Mouse (Mus musculus) liver, adult 2 months (tissue): Measurements from ENCODE around the gene Kif17. TPM values are rescaled to one million over a fixed set of nuclear protein-coding genes. Genes with fewer than 3 reads are reported as not detected.

Experiments used
- DNase-seq: peaks from one replicate; pipeline ENCODE4 v3.0.0-alpha.2; 2011; ENCODE audit warnings: low read depth, low spot score; ENCODE audit errors: extremely low read depth
- H3K27ac ChIP-seq: fragments of 200-500 bp; replicated peaks from 2 replicates; pipeline ENCODE4 v1.5.1; 2012; ENCODE audit warnings: low read depth, mild to moderate bottlenecking, control low read depth, inconsistent platforms, low read length; ENCODE audit not compliant: insufficient read depth
- H3K27me3 ChIP-seq: fragments of 200-500 bp; 2 replicates; pipeline ENCODE4 v1.6.1; 2012; ENCODE audit warnings: mild to moderate bottlenecking, moderate library complexity, low read length, inconsistent platforms; ENCODE audit not compliant: control insufficient read depth, insufficient read depth
- H3K36me3 ChIP-seq: fragments of 200-500 bp; 2 replicates; pipeline ENCODE4 v1.6.1; 2012; ENCODE audit warnings: low read length, inconsistent platforms; ENCODE audit not compliant: control insufficient read depth, insufficient read depth
- H3K4me1 ChIP-seq: fragments of 200-500 bp; 2 replicates; pipeline ENCODE4 v1.6.1; 2011; ENCODE audit warnings: low read length; ENCODE audit not compliant: control insufficient read depth, insufficient read depth
- H3K4me3 ChIP-seq: fragments of 200-500 bp; 2 replicates; pipeline ENCODE4 v1.5.1; 2011; ENCODE audit warnings: low read depth, mild to moderate bottlenecking, control low read depth, low read length, moderate library complexity; ENCODE audit not compliant: insufficient read depth
- H3K79me2 ChIP-seq: fragments of 200-500 bp; 2 replicates; pipeline ENCODE4 v1.6.1; 2012; ENCODE audit warnings: inconsistent platforms, mild to moderate bottlenecking, low read length, moderate library complexity; ENCODE audit not compliant: control insufficient read depth, insufficient read depth
- H3K9ac ChIP-seq: fragments of 200-500 bp; 2 replicates; pipeline ENCODE4 v1.6.1; 2012; ENCODE audit warnings: low read depth, mild to moderate bottlenecking, control low read depth, inconsistent platforms, low read length
- CTCF ChIP-seq: fragments of 200-500 bp; IDR thresholded peaks from 2 replicates; pipeline ENCODE4 v1.5.1; 2011; ENCODE audit warnings: low read depth, low read length, control low read depth
- POLR2A ChIP-seq: fragments of 200-500 bp; IDR thresholded peaks from 2 replicates; pipeline ENCODE4 v1.6.1; 2011; ENCODE audit warnings: low read length, control low read depth; ENCODE audit not compliant: insufficient read depth; ENCODE audit errors: extremely low read depth
- WGBS: fragments of 180-500 bp; shearing (Covaris S2); methylation state at CpG from one replicate; pipeline ENCODE4 v1.1.7; 2018; 5-methylcytosine and 5-hydroxymethylcytosine counted together
- polyA plus RNA-seq: library from polyadenylated mRNA; depleted of rRNA; stranded (reverse); fragments of >200 nt; gene quantifications from 2 replicates; pipeline ENCODE4 v1.2.3, GENCODE M21; 2012; rRNA removed
- total RNA-seq: library from RNA; depleted of rRNA; stranded (reverse); fragments of >200 nt; gene quantifications from 2 replicates; pipeline ENCODE4 v1.2.3, GENCODE M21; 2014; rRNA removed

The Kif17 gene
- total RNA-seq (under 0.01 and 0.13 TPM in 2 replicates), polyA plus RNA-seq (0.06 and 0.12 TPM in 2 replicates)

DNA sequence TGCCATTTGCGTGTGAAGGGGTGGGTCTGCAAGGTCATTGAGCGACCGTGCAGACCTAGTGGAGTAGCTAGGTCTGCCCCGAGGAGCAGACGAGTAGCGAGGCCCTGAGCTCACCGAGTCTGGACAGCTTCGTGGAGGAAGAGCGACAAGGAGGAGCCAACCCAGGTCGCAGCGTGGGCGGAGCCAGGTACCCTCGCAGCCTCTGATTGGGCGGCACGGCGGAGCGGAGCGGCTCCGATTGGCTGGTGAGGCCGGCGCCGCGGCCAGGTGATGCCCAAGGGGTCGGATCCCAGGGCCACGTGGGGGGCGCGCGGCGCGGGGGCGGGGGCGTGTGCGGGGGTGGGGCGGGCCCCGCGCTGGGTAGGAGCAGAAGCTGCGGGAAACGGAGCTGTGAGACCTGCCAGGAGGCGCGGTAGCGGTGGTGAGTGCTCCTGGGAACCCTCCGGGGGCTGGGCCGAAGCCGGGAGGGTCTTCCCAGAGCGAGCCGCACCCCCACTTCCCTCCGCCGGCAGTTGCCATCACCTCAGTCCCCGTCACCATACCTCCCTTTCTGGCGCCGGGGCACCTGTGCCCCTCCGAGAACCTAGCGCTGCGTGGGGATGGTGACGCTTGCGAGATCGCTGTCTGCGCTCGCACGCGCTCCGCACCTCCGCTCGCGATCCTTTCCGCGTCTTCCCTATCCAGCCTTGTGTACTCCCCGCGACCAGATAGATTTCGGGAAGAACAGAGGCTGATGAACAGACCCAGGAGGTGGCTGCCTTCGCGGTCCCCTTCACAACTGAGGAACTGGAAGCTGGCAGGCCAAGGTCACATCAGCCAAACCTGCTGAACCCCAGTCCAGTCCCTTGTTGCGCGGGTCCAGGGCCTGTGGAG is at the start of gene Kif17, which contains the start of gene Sh2d5:
Kif17 (plus strand) TSS at position 348 of the 873 bp plus-strand sequence.
Sh2d5 (plus strand) TSS at position 316 of the 873 bp plus-strand sequence.
- Histone ChIP-seq H3K4me3 (peak within 1 kb of the TSS; percentile 16; the same call in 1 of the 2 replicates), H3K4me1 (no peaks in the 10 kb centered on the region), H3K27ac (no peak within 1 kb of the TSS), H3K36me3 (peaks cover 3% of the 10 kb centered on the region; the same call in 1 of the 2 replicates), H3K9ac (no peak within 1 kb of the TSS), H3K27me3 (peaks cover 8% of the 10 kb centered on the region; the same call in 1 of the 2 replicates), H3K79me2 (no peaks in the 10 kb centered on the region)
- 2% methylated on average over 74 of the region's 74 CpGs for WGBS
- TF ChIP-seq POLR2A = no peak
- no peak for TF ChIP-seq CTCF
- no peak for DNase-seq

DNA sequence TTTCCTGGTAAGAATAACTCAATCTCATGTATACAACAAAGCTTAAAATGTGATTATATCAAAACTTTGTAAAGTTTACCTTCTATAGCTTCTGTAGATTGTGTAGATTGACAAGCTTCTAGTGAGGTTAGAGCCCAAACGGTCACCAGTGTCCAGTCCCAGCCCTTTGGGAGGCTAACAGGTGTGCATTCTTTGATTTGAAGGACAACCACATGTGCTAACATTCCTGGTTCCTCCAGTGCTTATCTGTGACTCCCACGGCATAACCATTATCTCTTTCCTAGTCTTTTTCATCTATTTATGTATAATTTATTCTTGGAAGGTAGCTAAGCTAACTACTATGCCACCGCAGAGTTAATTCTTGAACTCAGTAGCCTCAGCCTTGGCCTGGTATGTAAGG is 49.5 kb upstream of the Kif17 start:
- no peak for DNase-seq
- no peaks in the 10 kb centered on the region for H3K27me3 ChIP-seq
- peaks cover 32% of the 10 kb centered on the region for H3K36me3 ChIP-seq
- WGBS = 58% methylated on average over 3 of the region's 3 CpGs
- peaks cover 7% of the 10 kb centered on the region for H3K4me1 ChIP-seq
- H3K27ac ChIP-seq = peak overlapping the region; percentile 37; the same call in 1 of the 2 replicates
- H3K9ac ChIP-seq = no peak overlapping the region
- no peaks in the 10 kb centered on the region for H3K79me2 ChIP-seq
- no peak overlapping the region for H3K4me3 ChIP-seq
- TF ChIP-seq CTCF = no peak
- TF ChIP-seq POLR2A = no peak

DNA sequence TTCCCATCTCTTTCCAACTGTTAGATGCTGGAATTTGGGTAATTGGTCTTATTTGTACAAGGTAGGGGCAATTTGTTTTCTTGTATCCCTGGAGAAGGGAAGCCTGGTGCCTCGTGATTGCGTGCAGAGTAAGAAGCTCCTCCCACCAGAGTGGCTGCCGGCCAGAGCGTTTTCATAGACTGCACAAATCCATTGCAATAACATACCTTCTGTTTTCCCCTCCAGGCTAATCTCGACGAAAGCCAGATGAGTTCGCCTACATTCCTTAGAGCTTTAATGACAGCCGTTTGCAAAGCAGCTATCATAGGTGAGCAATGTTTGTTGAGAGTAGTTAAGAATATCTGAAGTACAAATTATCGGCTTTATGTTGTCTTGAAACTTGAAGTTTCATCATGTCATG is 48.5 kb upstream of the Kif17 start:
- DNase-seq = no peak
- Histone ChIP-seq H3K27ac (no peak overlapping the region), H3K79me2 (no peaks in the 10 kb centered on the region), H3K9ac (no peak overlapping the region), H3K4me1 (peaks cover 7% of the 10 kb centered on the region), H3K4me3 (no peak overlapping the region), H3K27me3 (no peaks in the 10 kb centered on the region), H3K36me3 (peaks cover 37% of the 10 kb centered on the region)
- 81% methylated on average over 9 of the region's 9 CpGs for WGBS
- TF ChIP-seq CTCF (no peak), POLR2A (no peak)

DNA sequence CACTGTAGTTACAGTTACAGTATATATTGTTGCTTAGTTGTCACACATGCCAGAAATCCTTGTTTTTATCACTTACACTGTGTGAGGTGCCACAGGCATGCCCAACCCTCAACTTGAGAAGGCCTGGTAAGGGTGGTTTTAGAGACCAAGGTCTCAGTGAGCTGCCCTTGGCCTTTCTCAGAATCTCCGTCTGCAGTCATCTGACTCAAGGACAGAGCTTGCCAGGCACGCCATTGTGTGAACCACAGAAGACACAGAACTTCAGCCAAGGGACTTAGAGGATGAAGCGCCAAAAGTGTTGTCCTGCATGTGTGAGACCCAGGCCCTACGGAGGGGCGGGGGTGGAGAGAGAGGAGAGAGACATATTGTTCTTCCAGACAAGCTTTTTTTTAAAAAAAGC is 40.1 kb upstream of the Kif17 start:
- Histone ChIP-seq H3K79me2 (no peaks in the 10 kb centered on the region), H3K4me3 (no peak overlapping the region), H3K27me3 (no peaks in the 10 kb centered on the region), H3K4me1 (no peaks in the 10 kb centered on the region), H3K36me3 (peaks cover 19% of the 10 kb centered on the region), H3K27ac (no peak overlapping the region), H3K9ac (no peak overlapping the region)
- WGBS = 92% methylated on average over 5 of the region's 5 CpGs
- no peak for TF ChIP-seq POLR2A
- TF ChIP-seq CTCF = no peak
- no peak for DNase-seq

DNA sequence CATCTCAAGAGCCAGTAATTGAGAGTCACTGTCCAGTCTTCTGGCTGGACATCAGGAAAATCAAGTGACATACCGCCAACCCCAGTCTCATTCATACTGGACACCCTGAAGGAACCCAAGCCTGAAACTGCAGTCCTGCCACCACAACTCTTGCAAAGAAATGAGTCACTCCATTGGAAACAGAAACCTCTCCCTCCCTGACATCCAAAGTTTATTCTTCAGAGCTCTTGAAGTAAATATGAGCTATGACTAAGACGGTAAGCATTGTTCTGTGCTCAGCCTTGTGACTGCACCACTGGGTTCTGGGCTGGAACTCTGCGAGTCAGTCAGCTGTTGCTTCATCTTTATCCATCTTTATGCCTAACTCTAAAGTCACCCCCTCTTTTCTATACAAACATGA is 36.4 kb upstream of the Kif17 start:
- Histone ChIP-seq H3K27ac (no peak overlapping the region), H3K9ac (no peak overlapping the region), H3K36me3 (no peaks in the 10 kb centered on the region), H3K27me3 (no peaks in the 10 kb centered on the region), H3K4me3 (no peak overlapping the region), H3K4me1 (peaks cover 12% of the 10 kb centered on the region), H3K79me2 (peaks cover 7% of the 10 kb centered on the region)
- WGBS = 69% methylated on average over 3 of the region's 3 CpGs
- DNase-seq = no peak
- TF ChIP-seq POLR2A (no peak), CTCF (no peak)

DNA sequence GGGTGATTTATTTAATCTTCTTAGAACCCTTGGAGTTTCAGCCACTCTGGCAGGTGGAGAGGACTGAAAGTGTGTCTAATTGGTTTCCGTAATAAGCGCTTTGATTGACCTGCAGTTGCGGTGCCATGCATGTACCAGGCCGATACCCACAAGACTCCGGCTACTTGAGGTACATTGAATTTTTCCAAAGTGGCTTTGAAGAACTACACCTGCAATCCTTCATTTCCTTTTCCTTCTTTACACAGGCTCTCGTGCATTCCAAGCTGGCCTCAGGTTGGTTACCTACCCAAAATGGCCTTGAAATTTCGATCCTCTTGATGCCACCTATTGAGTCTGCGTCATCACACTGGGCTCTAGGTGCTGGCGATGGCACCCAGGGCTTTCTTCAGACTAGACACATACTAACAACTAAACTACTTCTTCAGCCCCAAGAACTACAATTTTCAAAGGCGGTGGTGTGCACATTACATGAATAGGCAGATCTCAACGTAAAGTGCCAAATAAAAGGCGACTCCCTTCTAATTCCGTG is 34.5 kb upstream of the Kif17 start:
- H3K27ac ChIP-seq = peak overlapping the region; percentile 78
- H3K4me3 ChIP-seq = peak overlapping the region; percentile 90
- H3K36me3 ChIP-seq = no peaks in the 10 kb centered on the region
- peak overlapping the region; percentile 99 for H3K9ac ChIP-seq
- peaks cover 22% of the 10 kb centered on the region for H3K4me1 ChIP-seq
- TF ChIP-seq POLR2A (no peak), CTCF (no peak)
- 45% methylated on average over 13 of the region's 13 CpGs for WGBS
- H3K27me3 ChIP-seq = no peaks in the 10 kb centered on the region
- H3K79me2 ChIP-seq = peaks cover 16% of the 10 kb centered on the region
- peak; percentile 50 for DNase-seq
